Mouse (Mus musculus) small intestine, adult 2 months (tissue): ENCODE measurements around the gene Nkx1-2.

Source experiments
- CTCF ChIP-seq: fragments of 200-500 bp; IDR thresholded peaks from 2 replicates; pipeline ENCODE4 v1.5.1; 2012; ENCODE audit warnings: low read depth, mild to moderate bottlenecking, control low read depth, inconsistent platforms, low read length, moderate library complexity, mixed read lengths; ENCODE audit not compliant: insufficient replicate concordance, insufficient read length; ENCODE audit errors: extremely low read depth
- POLR2A ChIP-seq: fragments of 200-500 bp; IDR thresholded peaks from 2 replicates; pipeline ENCODE4 v1.6.1; 2012; ENCODE audit warnings: low read depth, mild to moderate bottlenecking, control low read depth, inconsistent platforms, low read length, moderate library complexity

- no peak for TF ChIP-seq CTCF
- TF ChIP-seq POLR2A, result no peak
Observed at GRCm38 (mm10) chr7:132580511-132580910, 18.9 kb downstream of the Nkx1-2 start.
